Mouse (Mus musculus) MEL (cell line): ENCODE results near the gene Fam206a.

ENCODE experiments used
- BHLHE40 ChIP-seq: IDR thresholded peaks from 2 replicates; pipeline ENCODE4 v1.6.1; 2012; ENCODE audit warnings: low read depth, mild to moderate bottlenecking, inconsistent platforms, low read length, improper control_type of control experiment, borderline replicate concordance
- EP300 ChIP-seq, 2 experiments: IDR thresholded peaks; 2 replicates each; pipeline ENCODE4 v1.6.1; 2011; ENCODE audit warnings: improper control_type of control experiment in 2 of 2, low read length in 2 of 2, low read depth in 1 of 2, mild to moderate bottlenecking in 1 of 2
- MYC ChIP-seq: IDR thresholded peaks from 2 replicates; pipeline ENCODE4 v1.6.1; 2011; ENCODE audit warnings: low read depth, mild to moderate bottlenecking, low read length, improper control_type of control experiment, moderate library complexity
- POLR2A ChIP-seq, 2 experiments: IDR thresholded peaks; 2 replicates each; pipeline ENCODE4 v1.6.1; 2011 to 2012; ENCODE audit warnings: low read length in 2 of 2, mild to moderate bottlenecking in 2 of 2, control low read depth in 1 of 2, improper control_type of control experiment in 1 of 2, low read depth in 1 of 2, moderate library complexity in 1 of 2; ENCODE audit not compliant: control insufficient read depth in 1 of 2, insufficient read depth in 1 of 2, poor library complexity in 1 of 2

GRCm38 (mm10) chr4:56756966-56757600 is 45.1 kb upstream of the Fam206a start:
- TF ChIP-seq POLR2A (IDR thresholded peaks at IDR 0.05; ENCODE audit: control insufficient read depth in 1 of 2, insufficient read depth in 1 of 2, low read depth in 1 of 2, low read length in 2 of 2, poor library complexity in 1 of 2) (no peak), BHLHE40 (no peak), EP300 (IDR thresholded peaks at IDR 0.05; ENCODE audit: low read depth in 1 of 2, low read length in 2 of 2) (no peak), MYC (no peak)
